Mouse (Mus musculus): Measurements from ENCODE around the gene Cnot4.

DNA sequence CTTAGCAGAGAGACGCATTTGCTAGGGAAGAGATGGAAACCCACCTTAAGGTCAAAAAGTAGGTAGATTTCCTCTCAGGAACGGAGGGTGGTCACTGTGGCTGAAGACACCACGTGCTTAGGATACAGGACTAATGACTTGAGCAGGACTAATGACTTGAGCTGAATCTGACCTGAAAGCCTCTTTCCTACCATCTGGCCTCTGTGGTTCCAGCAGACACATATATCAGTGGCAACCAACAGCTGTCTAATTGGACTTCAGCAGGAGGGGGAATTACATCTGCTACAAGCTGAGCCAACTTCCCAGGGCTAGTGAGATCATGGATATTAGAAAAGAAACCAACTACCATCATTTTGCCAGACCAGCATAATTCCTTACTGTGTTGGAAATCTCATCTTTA, 154.2 kb downstream of the Cnot4 start:
- TF ChIP-seq CTCF (IDR thresholded peaks at IDR 0.05; ENCODE audit: low read depth): no peak
- no peak for TF ChIP-seq EP300 (optimal IDR thresholded peaks at IDR 0.05)

Data from stomach, postnatal 0 days (tissue).